Mouse (Mus musculus): Measurements from ENCODE around the gene Hcn2. TPM values are rescaled to one million over a fixed set of nuclear protein-coding genes. Genes with fewer than 3 reads are reported as not detected.

Hcn2 gene
- polyA plus RNA-seq, 1 experiment from 2014 or later: not detected

DNA sequence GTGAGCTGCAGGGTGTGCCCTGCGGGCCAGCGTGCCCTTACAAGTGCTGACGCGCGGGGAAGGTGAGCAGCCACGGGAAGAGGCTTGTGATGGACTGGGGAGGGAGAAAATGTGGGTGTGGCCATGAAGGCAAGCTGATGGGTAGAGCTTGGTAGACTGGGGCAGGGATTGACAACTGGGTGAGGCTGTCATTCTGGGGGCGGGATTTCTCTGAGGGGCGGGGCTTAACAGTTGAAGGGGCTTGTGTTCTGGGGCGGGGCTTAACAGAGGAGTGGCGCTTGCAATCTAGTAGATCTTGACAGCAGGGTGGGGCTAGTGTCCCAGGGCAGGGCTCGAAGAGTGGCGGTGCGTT is 64.2 kb downstream of the Hcn2 start:
- Histone ChIP-seq H3K36me3 (ENCODE audit: insufficient read depth) (no peaks in the 10 kb centered on the region), H3K9ac (no peak overlapping the region), H3K4me1 (ENCODE audit: insufficient read depth) (peaks cover 11% of the 10 kb centered on the region), H3K4me3 (ENCODE audit: low read depth, low read length) (peak overlapping the region; percentile 39), H3K9me3 (ENCODE audit: low read depth, low read length) (no peaks in the 10 kb centered on the region), H3K27ac (ENCODE audit: low read depth) (peak overlapping the region; percentile 36; the same call in 1 of the 2 replicates), H3K27me3 (ENCODE audit: insufficient read depth, low read length) (peaks cover 17% of the 10 kb centered on the region), H3K4me2 (peak overlapping the region; percentile 83)
- WGBS: 2% methylated on average over 13 of the region's 13 CpGs
- peak; percentile 5 for ATAC-seq (ENCODE audit: insufficient read depth)
- peak; percentile 57 for DNase-seq
- TF ChIP-seq CTCF (IDR thresholded peaks at IDR 0.05; ENCODE audit: low read depth): no peak

DNA sequence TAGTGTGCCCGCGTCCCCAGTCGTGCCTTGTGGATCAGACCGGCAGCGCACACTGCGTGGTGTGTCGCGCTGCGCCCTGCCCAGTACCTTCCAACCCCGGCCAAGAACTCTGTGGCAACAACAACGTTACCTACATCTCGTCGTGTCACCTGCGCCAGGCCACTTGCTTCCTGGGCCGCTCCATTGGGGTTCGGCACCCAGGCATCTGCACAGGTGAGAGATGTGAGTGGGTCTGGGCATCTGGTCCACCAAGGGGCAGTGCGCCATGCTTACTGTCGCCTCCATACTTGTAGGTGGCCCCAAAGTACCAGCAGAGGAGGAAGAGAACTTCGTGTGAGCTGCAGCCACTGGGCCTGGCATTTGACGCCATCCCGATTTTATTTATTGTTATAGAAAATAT is 64.7 kb downstream of the Hcn2 start:
- no peak for ATAC-seq (ENCODE audit: insufficient read depth)
- Histone ChIP-seq H3K4me1 (ENCODE audit: insufficient read depth) (peaks cover 11% of the 10 kb centered on the region), H3K9me3 (ENCODE audit: low read depth, low read length) (no peaks in the 10 kb centered on the region), H3K4me3 (ENCODE audit: low read depth, low read length) (peak overlapping the region; percentile 39), H3K4me2 (peak overlapping the region; percentile 83), H3K27me3 (ENCODE audit: insufficient read depth, low read length) (peaks cover 17% of the 10 kb centered on the region), H3K27ac (ENCODE audit: low read depth) (no peak overlapping the region), H3K9ac (no peak overlapping the region), H3K36me3 (ENCODE audit: insufficient read depth) (no peaks in the 10 kb centered on the region)
- no peak for TF ChIP-seq CTCF (IDR thresholded peaks at IDR 0.05; ENCODE audit: low read depth)
- WGBS: 32% methylated on average over 21 of the region's 21 CpGs
- DNase-seq: no peak

DNA sequence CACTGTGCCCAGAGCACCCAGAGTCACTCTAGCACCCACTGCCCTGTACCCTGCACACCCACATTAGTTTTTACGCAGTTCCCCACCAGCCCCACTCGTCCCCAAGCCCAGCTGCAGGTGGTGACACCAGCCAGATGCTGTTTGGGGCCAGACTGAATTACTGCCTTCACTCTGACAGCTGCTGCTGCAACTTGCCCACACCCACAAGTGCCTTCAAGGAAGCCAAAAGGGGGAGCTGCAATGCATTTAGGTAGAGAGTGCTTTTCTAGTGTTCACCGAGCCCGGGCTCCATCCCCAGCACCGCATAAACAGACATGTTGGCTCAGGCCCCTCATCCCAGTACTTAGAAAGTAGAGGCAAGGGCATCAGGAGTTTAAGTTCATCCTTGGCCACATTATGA is 65.5 kb downstream of the Hcn2 start:
- Histone ChIP-seq H3K9me3 (ENCODE audit: low read depth, low read length) (no peaks in the 10 kb centered on the region), H3K4me2 (no peak overlapping the region), H3K4me3 (ENCODE audit: low read depth, low read length) (no peak overlapping the region), H3K27me3 (ENCODE audit: insufficient read depth, low read length) (peaks cover 17% of the 10 kb centered on the region), H3K9ac (no peak overlapping the region), H3K36me3 (ENCODE audit: insufficient read depth) (no peaks in the 10 kb centered on the region), H3K27ac (ENCODE audit: low read depth) (no peak overlapping the region), H3K4me1 (ENCODE audit: insufficient read depth) (peaks cover 9% of the 10 kb centered on the region)
- TF ChIP-seq CTCF (IDR thresholded peaks at IDR 0.05; ENCODE audit: low read depth): no peak
- ATAC-seq (ENCODE audit: insufficient read depth): no peak
- DNase-seq: no peak
- WGBS: 50% methylated on average over 5 of the region's 5 CpGs

DNA sequence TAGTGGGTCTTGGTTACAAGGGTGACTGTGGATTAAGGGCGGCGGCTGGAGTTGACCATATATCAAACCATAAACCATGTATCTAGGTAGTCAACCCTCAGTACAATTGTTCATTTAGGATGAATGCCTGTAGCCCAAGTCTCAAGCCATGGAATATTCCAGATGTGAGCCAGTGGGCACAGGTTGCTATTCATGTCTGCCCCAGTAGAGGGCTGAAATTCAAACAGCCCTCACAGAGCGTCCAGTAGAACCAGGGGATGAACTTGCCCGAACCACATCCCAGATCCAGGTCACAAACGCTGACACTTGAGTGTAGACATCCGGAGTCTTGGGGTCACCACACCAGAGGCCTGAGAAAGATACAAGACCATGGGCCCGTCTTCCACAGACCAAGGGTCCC is 66.6 kb downstream of the Hcn2 start:
- ATAC-seq (ENCODE audit: insufficient read depth) (no peak), DNase-seq (no peak)
- no peak overlapping the region for H3K4me2 ChIP-seq
- H3K9ac ChIP-seq: no peak overlapping the region
- peaks cover 17% of the 10 kb centered on the region for H3K27me3 ChIP-seq (ENCODE audit: insufficient read depth, low read length)
- peaks cover 5% of the 10 kb centered on the region for H3K4me1 ChIP-seq (ENCODE audit: insufficient read depth)
- no peak overlapping the region for H3K27ac ChIP-seq (ENCODE audit: low read depth)
- H3K9me3 ChIP-seq (ENCODE audit: low read depth, low read length): no peaks in the 10 kb centered on the region
- no peak overlapping the region for H3K4me3 ChIP-seq (ENCODE audit: low read depth, low read length)
- peak; percentile 45 for TF ChIP-seq CTCF (IDR thresholded peaks at IDR 0.05; ENCODE audit: low read depth)
- no peaks in the 10 kb centered on the region for H3K36me3 ChIP-seq (ENCODE audit: insufficient read depth)
- WGBS: 55% methylated on average over 7 of the region's 7 CpGs

DNA sequence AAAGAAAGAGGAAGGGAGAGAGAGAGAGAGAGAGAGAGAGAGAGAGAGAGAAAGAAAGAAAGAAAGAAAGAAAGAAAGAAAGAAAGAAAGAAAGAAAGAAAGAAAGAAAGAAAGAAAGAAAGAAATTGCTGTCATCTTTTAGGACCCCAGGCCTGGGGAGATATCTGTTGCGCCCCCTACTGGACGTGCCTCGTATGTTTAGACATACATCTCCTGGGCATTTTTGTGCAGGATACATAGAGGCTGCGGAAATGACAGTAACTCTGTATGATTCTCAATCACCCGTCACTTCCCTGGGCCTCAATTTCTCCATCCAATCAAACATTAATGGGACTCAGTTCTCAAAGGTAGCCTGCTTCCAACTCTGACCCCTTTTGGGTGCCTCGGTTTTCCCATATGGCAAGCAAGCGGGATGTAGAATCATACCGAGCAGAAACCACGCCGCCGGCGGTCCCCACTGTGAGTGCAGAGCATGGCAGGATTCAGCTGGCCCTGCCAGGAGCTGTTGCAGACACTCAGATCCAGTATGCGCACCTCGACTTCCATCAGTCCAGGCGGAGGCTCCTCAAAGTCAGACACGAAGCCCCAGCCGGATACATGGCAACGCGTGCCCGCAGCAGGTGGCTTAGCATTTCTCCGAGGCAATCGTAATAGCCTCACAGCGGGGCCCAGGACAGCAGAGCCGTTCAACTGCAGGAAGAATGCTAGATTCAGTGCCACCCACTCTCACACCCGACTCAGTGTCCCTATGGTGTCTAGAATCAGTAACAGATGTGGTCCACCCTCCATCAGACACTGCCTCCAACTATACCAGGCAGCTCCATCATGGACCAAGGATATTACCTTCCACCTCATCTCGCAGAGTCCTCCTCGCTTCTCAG is 67.7 kb downstream of the Hcn2 start:
- Histone ChIP-seq H3K9ac (no peak overlapping the region), H3K4me2 (no peak overlapping the region), H3K27me3 (ENCODE audit: insufficient read depth, low read length) (peaks cover 9% of the 10 kb centered on the region), H3K27ac (ENCODE audit: low read depth) (no peak overlapping the region), H3K36me3 (ENCODE audit: insufficient read depth) (no peaks in the 10 kb centered on the region), H3K9me3 (ENCODE audit: low read depth, low read length) (no peaks in the 10 kb centered on the region), H3K4me3 (ENCODE audit: low read depth, low read length) (no peak overlapping the region), H3K4me1 (ENCODE audit: insufficient read depth) (peaks cover 4% of the 10 kb centered on the region; the same call in 1 of the 2 replicates)
- TF ChIP-seq CTCF (IDR thresholded peaks at IDR 0.05; ENCODE audit: low read depth): peak; percentile 65
- ATAC-seq (ENCODE audit: insufficient read depth) (no peak), DNase-seq (peak; percentile 76)
- 40% methylated on average over 27 of the region's 27 CpGs for WGBS

Other genes starting within 250 kb of the Hcn2 start
- gene Vmn2r83, start 247.9 kb upstream of the Hcn2 start, polyA plus RNA-seq (2014; fragmentation: Nextera tagmentation; extraction: Ambion mirVana): not detected in 2 replicates
- 34.9 and 37.1 TPM in 2 replicates for gene Plpp2, start 182.8 kb upstream of the Hcn2 start, polyA plus RNA-seq (2014; fragmentation: Nextera tagmentation; extraction: Ambion mirVana)
- gene Mier2, start 161.4 kb upstream of the Hcn2 start, polyA plus RNA-seq (2014; fragmentation: Nextera tagmentation; extraction: Ambion mirVana): 49.6 and 55.3 TPM in 2 replicates
- not detected in 2 replicates for gene Theg, start 129.3 kb upstream of the Hcn2 start, polyA plus RNA-seq (2014; fragmentation: Nextera tagmentation; extraction: Ambion mirVana)
- not detected in 2 replicates for gene C2cd4c, start 102.6 kb upstream of the Hcn2 start, polyA plus RNA-seq (2014; fragmentation: Nextera tagmentation; extraction: Ambion mirVana)
- 5.8 and 7.1 TPM in 2 replicates for gene Shc2, start 78.7 kb upstream of the Hcn2 start, polyA plus RNA-seq (2014; fragmentation: Nextera tagmentation; extraction: Ambion mirVana)
- gene Odf3l2, start 70.9 kb upstream of the Hcn2 start, polyA plus RNA-seq (2014; fragmentation: Nextera tagmentation; extraction: Ambion mirVana): not detected in 2 replicates
- gene Madcam1, start 52.1 kb upstream of the Hcn2 start, polyA plus RNA-seq (2014; fragmentation: Nextera tagmentation; extraction: Ambion mirVana): 0.93 and 1.2 TPM in 2 replicates
- gene Tpgs1, start 47.3 kb upstream of the Hcn2 start, polyA plus RNA-seq (2014; fragmentation: Nextera tagmentation; extraction: Ambion mirVana): 56.4 and 62.4 TPM in 2 replicates
- 88.2 and 92.9 TPM in 2 replicates for gene Cdc34, start 34.4 kb upstream of the Hcn2 start, polyA plus RNA-seq (2014; fragmentation: Nextera tagmentation; extraction: Ambion mirVana)
- 0.24 and 0.84 TPM in 2 replicates for gene Gzmm, start 27.6 kb upstream of the Hcn2 start, polyA plus RNA-seq (2014; fragmentation: Nextera tagmentation; extraction: Ambion mirVana)
- 842 and 871 TPM in 2 replicates for gene Bsg, start 12.1 kb upstream of the Hcn2 start, polyA plus RNA-seq (2014; fragmentation: Nextera tagmentation; extraction: Ambion mirVana)
- 44.2 and 44.6 TPM in 2 replicates for gene Polrmt, start 29.9 kb downstream of the Hcn2 start, polyA plus RNA-seq (2014; fragmentation: Nextera tagmentation; extraction: Ambion mirVana)
- gene Fgf22, start 38.4 kb downstream of the Hcn2 start, polyA plus RNA-seq (2014; fragmentation: Nextera tagmentation; extraction: Ambion mirVana): 0.30 and 0.41 TPM in 2 replicates
- 107 and 123 TPM in 2 replicates for gene Rnf126, start 50.3 kb downstream of the Hcn2 start, polyA plus RNA-seq (2014; fragmentation: Nextera tagmentation; extraction: Ambion mirVana)
- 12.2 and 12.4 TPM in 2 replicates for gene Fstl3, start 60.6 kb downstream of the Hcn2 start, polyA plus RNA-seq (2014; fragmentation: Nextera tagmentation; extraction: Ambion mirVana)
- 0.11 TPM in 1 of 2 replicates, not detected in the other for gene Prss57, start 74.3 kb downstream of the Hcn2 start, polyA plus RNA-seq (2014; fragmentation: Nextera tagmentation; extraction: Ambion mirVana)
- gene Palm, start 76.9 kb downstream of the Hcn2 start, polyA plus RNA-seq (2014; fragmentation: Nextera tagmentation; extraction: Ambion mirVana): 68.1 and 72.4 TPM in 2 replicates
- 5.0 and 6.1 TPM in 2 replicates for gene Misp, start 104.4 kb downstream of the Hcn2 start, polyA plus RNA-seq (2014; fragmentation: Nextera tagmentation; extraction: Ambion mirVana)
- gene Ptbp1, start 137.8 kb downstream of the Hcn2 start, polyA plus RNA-seq (2014; fragmentation: Nextera tagmentation; extraction: Ambion mirVana): 355 and 366 TPM in 2 replicates
- 3.5 and 3.7 TPM in 2 replicates for gene Prtn3, start 157.8 kb downstream of the Hcn2 start, polyA plus RNA-seq (2014; fragmentation: Nextera tagmentation; extraction: Ambion mirVana)
- 31.3 and 37.4 TPM in 2 replicates for gene Plppr3, start 158.0 kb downstream of the Hcn2 start, polyA plus RNA-seq (2014; fragmentation: Nextera tagmentation; extraction: Ambion mirVana)
- gene Elane, start 169.6 kb downstream of the Hcn2 start, polyA plus RNA-seq (2014; fragmentation: Nextera tagmentation; extraction: Ambion mirVana): 0.18 and 0.26 TPM in 2 replicates
- gene Cfd, start 174.2 kb downstream of the Hcn2 start, polyA plus RNA-seq (2014; fragmentation: Nextera tagmentation; extraction: Ambion mirVana): not detected in 2 replicates
- gene Med16, start 192.3 kb downstream of the Hcn2 start, polyA plus RNA-seq (2014; fragmentation: Nextera tagmentation; extraction: Ambion mirVana): 55.5 and 58.7 TPM in 2 replicates
- 4.1 TPM in 1 of 2 replicates, not detected in the other for gene Gm26602, start 194.2 kb downstream of the Hcn2 start, polyA plus RNA-seq (2014; fragmentation: Nextera tagmentation; extraction: Ambion mirVana)
- 0.70 and 1.2 TPM in 2 replicates for gene Kiss1r, start 200.3 kb downstream of the Hcn2 start, polyA plus RNA-seq (2014; fragmentation: Nextera tagmentation; extraction: Ambion mirVana)
- 127 and 132 TPM in 2 replicates for gene R3hdm4, start 204.6 kb downstream of the Hcn2 start, polyA plus RNA-seq (2014; fragmentation: Nextera tagmentation; extraction: Ambion mirVana)
- 5.1 and 5.4 TPM in 2 replicates for gene Arid3a, start 210.4 kb downstream of the Hcn2 start, polyA plus RNA-seq (2014; fragmentation: Nextera tagmentation; extraction: Ambion mirVana)
- 113 and 124 TPM in 2 replicates for gene Wdr18, start 243.5 kb downstream of the Hcn2 start, polyA plus RNA-seq (2014; fragmentation: Nextera tagmentation; extraction: Ambion mirVana)